In genomic region chr11:65806909-65807504, GRCm38 (mm10) we compare ENCODE assay signal across 8 mouse cellular contexts. TPM values are rescaled to one million over a fixed set of nuclear protein-coding genes. Genes with fewer than 3 reads are reported as not detected.
DNase-seq lines count a peak whose midpoint lies in the region; TF ChIP-seq lines count a peak whose summit lies in the region.

Gene Zkscan6, plus strand, starts transcription at chr11:65807175.

- H3K36me3 ChIP-seq in megakaryocyte, embryonic 14.5 days (replicated peaks; ENCODE audit: low read length): no peaks in the 10 kb centered on the region

- H3K4me3 ChIP-seq in gastrocnemius, adult 2 months: peak within 1 kb of the TSS; percentile 92
- H3K4me3 ChIP-seq in megakaryocyte, embryonic 14.5 days (replicated peaks): peak within 1 kb of the TSS; percentile 92

- peak within 1 kb of the TSS; percentile 96 for H3K27ac ChIP-seq in gastrocnemius, adult 2 months

- intact Hi-C loops in gastrocnemius, adult 2 months (cut with DNase I): no loop called here

- TF ChIP-seq CTCF in gastrocnemius, adult 2 months (IDR thresholded peaks at IDR 0.05): no peak

- peaks cover 43% of the 10 kb centered on the region for H3K4me1 ChIP-seq in megakaryocyte, embryonic 14.5 days

- DNase-seq in WW6 (ENCODE audit: low read depth, low spot score): peak; percentile 76
- DNase-seq in cerebellum, postnatal 4 days (ENCODE audit: low spot score in 2 of 2): peak; percentile 59 to 80
- DNase-seq in gastrocnemius, adult 2 months: peak; percentile 92
- DNase-seq in hindlimb bud, embryonic 11.5 days (ENCODE audit: extremely low spot score, low read depth, low spot score): peak; percentile 67
- peak; percentile 70 to 85 for DNase-seq in left cerebral cortex, adult 8-10 months (ENCODE audit: low spot score in 2 of 2)
- DNase-seq in right cerebral cortex, postnatal 10 days (ENCODE audit: low spot score in 2 of 2): peak; percentile 92 to 93
- peak; percentile 70 for DNase-seq in urinary bladder, postnatal 25 days (ENCODE audit: low spot score)

- H3K9me3 ChIP-seq in megakaryocyte, embryonic 14.5 days: no peaks in the 10 kb centered on the region

- H3K27me3 ChIP-seq in megakaryocyte, embryonic 14.5 days (replicated peaks): no peaks in the 10 kb centered on the region

RNA-seq across cellular contexts. Expression of gene Zkscan6, which starts in this region (rescaled TPM):
- 1 to 10 TPM; 2.5 to 2.7 TPM for total RNA-seq in gastrocnemius, adult 2 months (2021)
- 10 to 100 TPM; 11.1 to 12.9 (median 12.5) TPM for total RNA-seq in left cerebral cortex, adult 8-10 months (2022)
- 0.92 TPM in 1 of 2 replicates, not detected in the other for polyA plus RNA-seq in megakaryocyte, embryonic 14.5 days (2012; ENCODE audit: insufficient read depth, low replicate concordance)

Comparison
In these comparisons a context has a peak if more than half of its experiments do, and no peak if none do; other contexts are left out.
1. Peak in every context shown above with its lines: DNase-seq, H3K4me3 ChIP-seq and H3K27ac ChIP-seq.